Mouse (Mus musculus) urinary bladder, postnatal 10 days (tissue): Measurements from ENCODE around the gene Spry1.

Experiments used
- DNase-seq: peaks from one replicate; pipeline ENCODE4 v3.0.0; 2022; ENCODE audit warnings: low spot score

The Spry1 gene

GRCm38 (mm10) chr3:37672266-37673040 is 32.7 kb downstream of the Spry1 start:
- no peak for DNase-seq

DNA sequence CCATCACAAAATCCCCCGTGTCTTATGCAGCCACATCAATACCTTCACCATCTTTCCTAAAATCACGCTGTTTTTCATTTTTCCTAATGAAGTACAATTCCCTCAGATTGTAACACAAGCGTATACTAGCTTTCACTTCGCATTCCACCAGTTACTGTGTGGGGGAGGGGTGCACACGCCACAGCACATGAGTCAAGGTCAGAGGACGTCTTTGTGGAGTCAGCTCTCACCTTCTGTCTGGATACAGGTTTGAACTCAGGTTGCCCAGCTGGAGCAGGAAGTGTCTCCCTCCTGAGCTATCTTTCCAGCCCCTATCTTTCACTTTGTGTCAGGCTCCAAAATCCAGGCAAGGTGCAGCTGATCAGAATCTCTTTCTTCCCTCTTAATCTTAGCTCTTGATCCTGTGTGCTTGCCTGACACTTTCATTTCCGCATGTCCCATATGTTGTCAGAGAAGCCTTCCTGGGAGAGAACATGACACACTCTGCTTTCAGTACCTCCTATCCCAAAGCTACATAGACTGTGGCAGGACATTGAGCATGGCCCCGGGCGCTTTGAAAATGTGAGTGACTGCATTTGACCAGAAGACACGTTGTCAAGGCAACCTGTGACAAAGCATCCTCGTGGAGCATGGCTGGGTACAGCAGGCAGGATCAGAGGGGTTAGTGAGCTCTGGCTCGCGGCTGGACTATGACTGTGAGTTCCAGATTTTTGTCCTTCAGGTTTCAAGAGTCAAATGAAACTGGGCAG is 33.9 kb downstream of the Spry1 start:
- no peak for DNase-seq

DNA sequence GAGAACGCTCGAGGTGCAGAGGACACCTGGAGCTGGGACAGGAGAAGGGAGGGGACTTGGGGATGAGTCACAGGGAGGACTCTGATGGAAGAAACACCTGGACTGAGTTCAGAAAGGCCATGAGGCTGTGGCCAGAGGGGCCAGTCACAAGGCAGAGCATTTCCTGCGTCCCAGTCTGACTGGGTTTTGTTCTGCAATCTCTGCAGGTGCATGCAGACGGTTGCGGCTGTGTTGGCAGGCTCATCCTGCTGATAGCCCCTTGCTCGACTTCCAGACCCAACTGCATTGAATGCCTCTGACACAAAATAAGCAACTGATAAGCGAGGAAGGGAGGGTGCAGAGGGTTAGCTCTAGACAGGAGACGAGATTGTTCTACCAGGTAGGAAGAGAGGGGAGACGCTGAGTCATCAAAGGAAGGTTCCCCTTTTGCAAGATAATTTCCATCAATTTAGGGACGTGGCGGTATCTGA is 35.3 kb downstream of the Spry1 start:
- no peak for DNase-seq

DNA sequence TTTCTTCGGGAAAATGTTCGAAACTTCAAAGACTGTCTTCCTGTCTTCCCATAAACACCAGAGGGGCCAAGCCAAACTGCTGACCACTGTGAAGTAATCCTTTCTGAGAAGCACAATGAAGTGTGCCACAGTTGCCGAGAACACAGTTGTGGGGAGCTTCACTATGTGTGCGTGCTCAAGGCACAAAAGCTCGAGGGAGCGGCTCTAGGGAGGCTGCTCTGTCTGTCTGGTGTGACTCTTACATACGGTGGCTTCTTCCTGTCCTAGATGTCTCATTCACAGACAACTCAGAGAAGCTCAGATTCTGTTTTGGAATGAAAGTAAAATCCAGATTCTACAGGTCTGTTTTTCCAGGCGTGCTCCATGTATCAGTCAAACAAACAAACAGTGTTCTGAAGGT is 36.5 kb downstream of the Spry1 start:
- DNase-seq = no peak

GRCm38 (mm10) chr3:37686219-37686618 is 46.5 kb downstream of the Spry1 start:
- no peak for DNase-seq

- DNase-seq = no peak
These were observed 47.0 kb downstream of the Spry1 start for GRCm38 (mm10) chr3:37686751-37687150.

DNA sequence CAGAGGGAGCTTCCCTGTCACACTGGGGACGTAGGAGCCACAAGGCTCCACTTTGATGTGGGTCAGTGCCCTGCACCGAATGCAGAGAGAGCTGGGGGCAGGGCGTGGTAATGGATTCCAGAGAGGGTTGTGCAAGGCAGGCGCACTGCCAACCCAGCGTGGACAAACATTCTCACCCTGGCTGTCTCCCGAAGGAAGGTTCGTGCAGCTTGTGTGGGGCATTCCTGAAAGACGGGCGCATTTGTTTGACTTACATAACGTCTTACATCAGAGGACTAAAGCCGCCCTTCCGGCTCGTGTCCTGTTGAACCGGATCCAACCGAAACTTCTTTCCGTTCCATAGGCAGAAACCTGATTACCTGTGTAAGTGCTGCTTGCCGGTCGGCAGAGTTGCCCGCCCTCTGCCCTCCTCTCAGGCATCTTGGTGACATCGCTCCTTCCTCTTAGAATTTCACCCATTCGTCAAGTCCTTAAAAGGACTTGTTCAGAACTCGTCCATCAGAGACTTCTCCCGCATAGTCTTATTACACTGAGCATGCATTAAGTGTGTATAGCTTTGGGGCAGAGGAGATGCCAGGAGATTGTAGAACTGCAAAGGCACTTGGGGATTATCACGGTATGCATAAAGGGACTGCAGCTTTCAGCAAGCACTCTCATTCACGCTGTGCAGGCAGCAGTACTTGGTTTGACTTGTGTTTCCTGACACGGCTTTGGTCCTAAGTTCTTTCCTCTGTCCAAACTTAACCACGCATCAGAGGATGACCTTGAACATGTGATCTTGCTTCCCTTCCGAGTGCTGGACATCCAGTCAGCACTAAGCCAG is 47.6 kb downstream of the Spry1 start:
- DNase-seq = peak; percentile 32

DNA sequence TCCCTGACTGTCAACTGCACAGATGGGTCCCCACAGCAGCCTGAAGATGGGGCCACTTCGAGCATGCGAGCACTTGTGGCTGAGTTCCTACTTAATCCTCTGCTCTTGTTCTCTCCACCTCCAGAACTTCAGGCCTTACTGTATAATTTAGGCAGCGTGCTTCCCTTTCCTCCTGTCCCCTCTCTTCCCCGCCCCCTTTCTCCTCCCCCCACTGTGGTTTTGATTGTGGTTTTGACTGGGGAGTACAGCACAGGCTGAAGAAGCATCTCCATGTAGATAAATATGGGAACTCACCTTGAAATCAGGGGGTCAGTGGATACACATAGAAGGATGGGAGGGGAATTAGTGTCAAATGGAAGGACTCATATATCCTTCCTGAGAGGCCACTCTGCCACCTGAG is 53.2 kb downstream of the Spry1 start:
- no peak for DNase-seq

- no peak for DNase-seq
These were observed 53.8 kb downstream of the Spry1 start for GRCm38 (mm10) chr3:37693552-37693951.
